Mouse (Mus musculus): ENCODE results near the gene Eomes. TPM values are rescaled to one million over a fixed set of nuclear protein-coding genes. Genes with fewer than 3 reads are reported as not detected.

Eomes gene
- polyA plus RNA-seq (2012; rRNA removed; ENCODE audit: low replicate concordance), result 0.08 TPM in 1 of 2 replicates, not detected in the other

GRCm38 (mm10) chr9:118477961-118478360 lies at the start of gene Eomes:
Eomes (plus strand) TSS chr9:118478212.

GRCm38 (mm10) chr9:118506020-118506403 lies 28.0 kb downstream of the Eomes start, which contains the start of gene Golga4:
Golga4 (plus strand) TSS chr9:118506267.

Other genes with a start within 250 kb of the Eomes start
- 7.8 and 8.6 TPM in 2 replicates for gene Golga4, start 28.1 kb downstream of the Eomes start, polyA plus RNA-seq (2012; rRNA removed; ENCODE audit: low replicate concordance)
- 7.6 and 17.8 TPM in 2 replicates for gene Itga9, start 128.5 kb downstream of the Eomes start, polyA plus RNA-seq (2012; rRNA removed; ENCODE audit: low replicate concordance)

All from duodenum, adult 2 months (tissue).